Mouse (Mus musculus) MEL (cell line): Measurements from ENCODE around the gene Foxn3. TPM values are rescaled to one million over a fixed set of nuclear protein-coding genes. Genes with fewer than 3 reads are reported as not detected.

Experiments used
- DNase-seq: peaks from one replicate; pipeline ENCODE4 v3.0.0; 2011; ENCODE audit warnings: low read depth, low spot score
- H3K27ac ChIP-seq: 2 replicates; pipeline ENCODE4 v1.5.1; 2012; ENCODE audit warnings: low read depth, mild to moderate bottlenecking, control low read depth, low read length, moderate library complexity; ENCODE audit not compliant: control insufficient read depth
- H3K27me3 ChIP-seq, 2 experiments: fragments of 150-350 bp in 1 of 2; sonication (generic) in 1 of 2; 2 replicates each; pipeline ENCODE4 v1.6.1; 2012; ENCODE audit warnings: low read length in 2 of 2, mild to moderate bottlenecking in 2 of 2, improper control_type of control experiment in 1 of 2, moderate library complexity in 1 of 2; ENCODE audit not compliant: insufficient read depth in 2 of 2, control insufficient read depth in 1 of 2
- H3K36me3 ChIP-seq, 2 experiments: 2 replicates each; pipeline ENCODE4 v1.6.1; 2012 to 2014; ENCODE audit warnings: low read length in 2 of 2, improper control_type of control experiment in 1 of 2, inconsistent platforms in 1 of 2, mild to moderate bottlenecking in 1 of 2; ENCODE audit not compliant: insufficient read depth in 2 of 2, control insufficient read depth in 1 of 2
- H3K4me1 ChIP-seq, 2 experiments: fragments of 150-350 bp in 1 of 2; sonication (generic) in 1 of 2; 2 replicates each; pipeline ENCODE4 v1.6.1; 2012; ENCODE audit warnings: low read length in 2 of 2, improper control_type of control experiment in 1 of 2, mild to moderate bottlenecking in 1 of 2; ENCODE audit not compliant: insufficient read depth in 2 of 2, control insufficient read depth in 1 of 2
- H3K4me3 ChIP-seq, 2 experiments: fragments of 150-350 bp in 1 of 2; sonication (generic) in 1 of 2; 2 replicates each; pipeline ENCODE4 v1.5.1; 2012; ENCODE audit warnings: low read depth in 2 of 2, low read length in 2 of 2, mild to moderate bottlenecking in 2 of 2, moderate library complexity in 2 of 2, control low read depth in 1 of 2, improper control_type of control experiment in 1 of 2; ENCODE audit not compliant: control insufficient read depth in 1 of 2, insufficient read depth in 1 of 2
- H3K79me2 ChIP-seq: 2 replicates; pipeline ENCODE4 v1.6.1; 2012; ENCODE audit warnings: mild to moderate bottlenecking, low read length, moderate library complexity; ENCODE audit not compliant: control insufficient read depth, poor library complexity, insufficient read depth
- H3K9ac ChIP-seq: 2 replicates; pipeline ENCODE4 v1.6.1; 2012; ENCODE audit warnings: low read depth, mild to moderate bottlenecking, control low read depth, low read length, moderate library complexity; ENCODE audit not compliant: control insufficient read depth, poor library complexity, severe bottlenecking
- H3K9me3 ChIP-seq: fragments of 150-350 bp; sonication (generic); replicated peaks from 2 replicates; pipeline ENCODE4 v1.6.1; 2012; ENCODE audit warnings: mild to moderate bottlenecking, low read length, improper control_type of control experiment, moderate library complexity; ENCODE audit not compliant: insufficient read depth
- CHD1 ChIP-seq: IDR thresholded peaks from 2 replicates; pipeline ENCODE4 v1.6.1; 2012; ENCODE audit warnings: low read depth, mild to moderate bottlenecking, inconsistent platforms, low read length, improper control_type of control experiment
- CHD2 ChIP-seq: IDR thresholded peaks from 2 replicates; pipeline ENCODE4 v1.6.1; 2011; ENCODE audit warnings: low read length, improper control_type of control experiment
- E2F4 ChIP-seq: IDR thresholded peaks from 2 replicates; pipeline ENCODE4 v1.6.1; 2011; ENCODE audit warnings: low read depth, low read length, improper control_type of control experiment, borderline replicate concordance
- GABPA ChIP-seq: IDR thresholded peaks from 2 replicates; pipeline ENCODE4 v1.6.1; 2012; ENCODE audit warnings: low read depth, mild to moderate bottlenecking, inconsistent platforms, low read length, improper control_type of control experiment, moderate library complexity
- HCFC1 ChIP-seq: IDR thresholded peaks from 2 replicates; pipeline ENCODE4 v1.6.1; 2012; ENCODE audit warnings: low read depth, mild to moderate bottlenecking, inconsistent platforms, low read length, improper control_type of control experiment, moderate library complexity
- JUND ChIP-seq: IDR thresholded peaks from 2 replicates; pipeline ENCODE4 v1.6.1; 2011; ENCODE audit warnings: low read depth, mild to moderate bottlenecking, improper control_type of control experiment, low read length
- KAT2A ChIP-seq: conservative IDR thresholded peaks from 2 replicates; pipeline ENCODE4 v1.6.1; 2012; ENCODE audit warnings: low read depth, low read length, improper control_type of control experiment, inconsistent platforms
- MAX ChIP-seq: IDR thresholded peaks from 2 replicates; pipeline ENCODE4 v1.6.1; 2011; ENCODE audit warnings: low read length, improper control_type of control experiment
- MAZ ChIP-seq: IDR thresholded peaks from 2 replicates; pipeline ENCODE4 v1.6.1; 2012; ENCODE audit warnings: low read depth, mild to moderate bottlenecking, inconsistent platforms, low read length, improper control_type of control experiment
- MEF2A ChIP-seq: IDR thresholded peaks from 2 replicates; pipeline ENCODE4 v1.6.1; 2014; ENCODE audit warnings: low read depth, mild to moderate bottlenecking, inconsistent platforms, low read length, improper control_type of control experiment; ENCODE audit not compliant: poor library complexity, insufficient replicate concordance, severe bottlenecking; ENCODE audit errors: extremely low read depth
- MXI1 ChIP-seq: IDR thresholded peaks from 2 replicates; pipeline ENCODE4 v1.6.1; 2011; ENCODE audit warnings: mild to moderate bottlenecking, low read depth, low read length, improper control_type of control experiment
- MYB ChIP-seq: IDR thresholded peaks from 2 replicates; pipeline ENCODE4 v1.6.1; 2011; ENCODE audit warnings: mild to moderate bottlenecking, low read depth, low read length, improper control_type of control experiment
- NRF1 ChIP-seq: IDR thresholded peaks from 2 replicates; pipeline ENCODE4 v1.6.1; 2014; ENCODE audit warnings: low read depth, mild to moderate bottlenecking, inconsistent platforms, low read length, improper control_type of control experiment, moderate library complexity; ENCODE audit not compliant: poor library complexity, insufficient read depth, severe bottlenecking
- POLR2A ChIP-seq, 2 experiments: IDR thresholded peaks; 2 replicates each; pipeline ENCODE4 v1.6.1; 2011 to 2012; ENCODE audit warnings: low read length in 2 of 2, mild to moderate bottlenecking in 2 of 2, control low read depth in 1 of 2, improper control_type of control experiment in 1 of 2, low read depth in 1 of 2, moderate library complexity in 1 of 2; ENCODE audit not compliant: control insufficient read depth in 1 of 2, insufficient read depth in 1 of 2, poor library complexity in 1 of 2
- POLR2AphosphoS2 ChIP-seq: IDR thresholded peaks from 2 replicates; pipeline ENCODE4 v1.6.1; 2011; ENCODE audit warnings: low read length, improper control_type of control experiment
- POLR2AphosphoS5 ChIP-seq: IDR thresholded peaks from 2 replicates; pipeline ENCODE4 v1.6.1; 2012; ENCODE audit warnings: low read depth, borderline replicate concordance, mild to moderate bottlenecking, inconsistent platforms, low read length, moderate library complexity, mixed read lengths
- RAD21 ChIP-seq: IDR thresholded peaks from 2 replicates; pipeline ENCODE4 v1.6.1; 2011; ENCODE audit warnings: mild to moderate bottlenecking, low read depth, low read length, improper control_type of control experiment
- RCOR1 ChIP-seq: IDR thresholded peaks from 2 replicates; pipeline ENCODE4 v1.6.1; 2012; ENCODE audit warnings: low read depth, mild to moderate bottlenecking, inconsistent platforms, low read length, improper control_type of control experiment
- TCF12 ChIP-seq: IDR thresholded peaks from 2 replicates; pipeline ENCODE4 v1.6.1; 2014; ENCODE audit warnings: low read depth, mild to moderate bottlenecking, inconsistent platforms, low read length, improper control_type of control experiment, moderate library complexity
- UBTF ChIP-seq: IDR thresholded peaks from 2 replicates; pipeline ENCODE4 v1.6.1; 2012; ENCODE audit warnings: low read depth, mild to moderate bottlenecking, inconsistent platforms, low read length, improper control_type of control experiment, moderate library complexity, borderline replicate concordance; ENCODE audit not compliant: insufficient read depth
- USF2 ChIP-seq, 2 experiments: IDR thresholded peaks; 2 replicates each; pipeline ENCODE4 v1.6.1; 2011 to 2012; ENCODE audit warnings: improper control_type of control experiment in 2 of 2, low read length in 2 of 2, borderline replicate concordance in 1 of 2, inconsistent platforms in 1 of 2, low read depth in 1 of 2, mild to moderate bottlenecking in 1 of 2; ENCODE audit not compliant: insufficient read depth in 1 of 2
- ZKSCAN1 ChIP-seq: IDR thresholded peaks from 2 replicates; pipeline ENCODE4 v1.6.1; 2012; ENCODE audit warnings: low read depth, mild to moderate bottlenecking, inconsistent platforms, low read length, improper control_type of control experiment, moderate library complexity
- ZMIZ1 ChIP-seq: IDR thresholded peaks from 2 replicates; pipeline ENCODE4 v1.6.1; 2012; ENCODE audit warnings: low read depth, mild to moderate bottlenecking, inconsistent platforms, low read length, improper control_type of control experiment, moderate library complexity
- ZNF384 ChIP-seq: IDR thresholded peaks from 2 replicates; pipeline ENCODE4 v1.6.1; 2012; ENCODE audit warnings: low read depth, mild to moderate bottlenecking, inconsistent platforms, low read length, improper control_type of control experiment
- polyA plus RNA-seq, 2 experiments: library from polyadenylated mRNA; stranded (reverse) in 1 of 2; unstranded in 1 of 2; fragments of >175 nt in 1 of 2; fragments of >200 nt in 1 of 2; gene quantifications; 2 replicates each; pipeline versions ENCODE4 v1.2.1 to v1.2.4; 2012; ENCODE audit warnings: low replicate concordance in 2 of 2, low read depth in 1 of 2; ENCODE audit not compliant: insufficient read length in 2 of 2, insufficient read depth in 1 of 2, missing spikeins in 1 of 2
- total RNA-seq: library from RNA; depleted of rRNA; stranded (reverse); fragments of 300-350 nt; gene quantifications from 2 replicates; pipeline ENCODE4 v1.2.3, GENCODE M21; 2012

Foxn3 gene
- total and polyA plus RNA-seq, 3 experiments: 15.5 to 22.8 TPM; not detected in 1

GRCm38 (mm10) chr12:99380855-99381262, 182.5 kb downstream of the Foxn3 start:
- Histone ChIP-seq H3K4me3 (no peak overlapping the region), H3K9ac (no peak overlapping the region), H3K27me3 (no peaks in the 10 kb centered on the region), H3K4me1 (peaks cover 4% of the 10 kb centered on the region in 2 experiments; a peak in 3 of 4 replicates), H3K79me2 (0 out of 2 replicates have a peak, but pooled peaks cover 7% of the 10 kb centered on the region), H3K27ac (no peak overlapping the region), H3K36me3 (peaks cover 0 to 9% of the 10 kb centered on the region in 2 experiments; a peak in 1 of 4 replicates), H3K9me3 (no peaks in the 10 kb centered on the region)
- TF ChIP-seq POLR2AphosphoS2 (no peak), HCFC1 (no peak), TCF12 (no peak), E2F4 (no peak), KAT2A (no peak), RAD21 (no peak), POLR2A (IDR thresholded peaks at IDR 0.05; ENCODE audit: control insufficient read depth in 1 of 2, insufficient read depth in 1 of 2, low read depth in 1 of 2, low read length in 2 of 2, poor library complexity in 1 of 2) (no peak), MAX (no peak), ZMIZ1 (no peak), MAZ (no peak), MEF2A (no peak), NRF1 (no peak)
- no peak for DNase-seq

GRCm38 (mm10) chr12:99380124-99380523, 183.3 kb downstream of the Foxn3 start:
- Histone ChIP-seq H3K27me3 (no peaks in the 10 kb centered on the region), H3K9me3 (no peaks in the 10 kb centered on the region), H3K9ac (no peak overlapping the region), H3K27ac (no peak overlapping the region), H3K4me1 (peaks cover 4% of the 10 kb centered on the region in 2 experiments; a peak in 3 of 4 replicates), H3K36me3 (peaks cover 0 to 9% of the 10 kb centered on the region in 2 experiments; a peak in 1 of 4 replicates), H3K4me3 (no peak overlapping the region), H3K79me2 (0 out of 2 replicates have a peak, but pooled peaks cover 5% of the 10 kb centered on the region)
- no peak for DNase-seq
- no peak for TF ChIP-seq CHD1
- no peak for TF ChIP-seq RCOR1
- no peak for TF ChIP-seq JUND
- TF ChIP-seq CHD2: no peak
- TF ChIP-seq GABPA: no peak
- no peak for TF ChIP-seq UBTF
- TF ChIP-seq USF2 (IDR thresholded peaks at IDR 0.05; ENCODE audit: borderline replicate concordance in 1 of 2, insufficient read depth in 1 of 2, low read depth in 1 of 2, low read length in 2 of 2): no peak
- TF ChIP-seq MYB: no peak
- TF ChIP-seq POLR2AphosphoS5: no peak
- TF ChIP-seq MXI1: no peak
- no peak for TF ChIP-seq ZNF384
- TF ChIP-seq ZKSCAN1: no peak
